Mouse (Mus musculus): ENCODE measurements around the gene Mapkapk3.

Gene Mapkapk3

GRCm38 (mm10) chr9:107261792-107262191 is 27.9 kb downstream of the Mapkapk3 start:
- DNase-seq: no peak

- no peak for DNase-seq
Observed at GRCm38 (mm10) chr9:107260836-107261235, 28.8 kb downstream of the Mapkapk3 start.

GRCm38 (mm10) chr9:107260429-107260828 is 29.2 kb downstream of the Mapkapk3 start:
- DNase-seq: peak; percentile 76 to 82

- peak; percentile 50 to 52 for DNase-seq
Observed at GRCm38 (mm10) chr9:107259571-107259970, 30.1 kb downstream of the Mapkapk3 start.

- DNase-seq: peak; percentile 65 to 72
Observed at GRCm38 (mm10) chr9:107255596-107255995, 34.1 kb downstream of the Mapkapk3 start.

- DNase-seq: peak; percentile 43 to 61
Observed at GRCm38 (mm10) chr9:107254925-107255324, 34.8 kb downstream of the Mapkapk3 start.

GRCm38 (mm10) chr9:107254476-107254875 is 35.2 kb downstream of the Mapkapk3 start:
- peak; percentile 81 to 82 for DNase-seq

- peak; percentile 59 to 62 for DNase-seq
Observed at GRCm38 (mm10) chr9:107252164-107252563, 37.5 kb downstream of the Mapkapk3 start.

- DNase-seq: no peak
Observed at GRCm38 (mm10) chr9:107250416-107251337, 39.0 kb downstream of the Mapkapk3 start.

- DNase-seq: no peak
Observed at GRCm38 (mm10) chr9:107249154-107249553, 40.5 kb downstream of the Mapkapk3 start.

- DNase-seq: peak; percentile 35 to 62
Observed at GRCm38 (mm10) chr9:107246170-107246569, 43.5 kb downstream of the Mapkapk3 start.

GRCm38 (mm10) chr9:107245311-107245710 is 44.4 kb downstream of the Mapkapk3 start:
- no peak for DNase-seq

- no peak for DNase-seq
Observed at GRCm38 (mm10) chr9:107236151-107236550, 53.5 kb downstream of the Mapkapk3 start.

GRCm38 (mm10) chr9:107235261-107235660 is 54.4 kb downstream of the Mapkapk3 start:
- no peak for DNase-seq

- DNase-seq: no peak
Observed at GRCm38 (mm10) chr9:107232140-107232539, 57.5 kb downstream of the Mapkapk3 start.

- DNase-seq: peak; percentile 82 to 95
Observed at GRCm38 (mm10) chr9:107231539-107232139, 58.0 kb downstream of the Mapkapk3 start, which contains the start of gene Dock3. Dock3 (minus strand) TSS chr9:107231909.

- DNase-seq: peak; percentile 81 to 92
Observed at GRCm38 (mm10) chr9:107230991-107231538, 58.6 kb downstream of the Mapkapk3 start.

GRCm38 (mm10) chr9:107224597-107224996 is 65.1 kb downstream of the Mapkapk3 start:
- DNase-seq: peak; percentile 28 to 41

All from cerebellum, adult 18-20 months (tissue).